Mouse (Mus musculus): ENCODE measurements around the gene Supt20. TPM values are rescaled to one million over a fixed set of nuclear protein-coding genes. Genes with fewer than 3 reads are reported as not detected.
A peak's percentile ranks its signal among the peaks of the same experiment; 100 is the strongest.
"Not testable (repeated sequence)": the region's sequence is repeated elsewhere in the genome, so short reads cannot be mapped to it uniquely, and the experiment has no call there.

Supt20 gene
- polyA plus RNA-seq, 1 experiment from 2014 or later, result 97.1 TPM

DNA sequence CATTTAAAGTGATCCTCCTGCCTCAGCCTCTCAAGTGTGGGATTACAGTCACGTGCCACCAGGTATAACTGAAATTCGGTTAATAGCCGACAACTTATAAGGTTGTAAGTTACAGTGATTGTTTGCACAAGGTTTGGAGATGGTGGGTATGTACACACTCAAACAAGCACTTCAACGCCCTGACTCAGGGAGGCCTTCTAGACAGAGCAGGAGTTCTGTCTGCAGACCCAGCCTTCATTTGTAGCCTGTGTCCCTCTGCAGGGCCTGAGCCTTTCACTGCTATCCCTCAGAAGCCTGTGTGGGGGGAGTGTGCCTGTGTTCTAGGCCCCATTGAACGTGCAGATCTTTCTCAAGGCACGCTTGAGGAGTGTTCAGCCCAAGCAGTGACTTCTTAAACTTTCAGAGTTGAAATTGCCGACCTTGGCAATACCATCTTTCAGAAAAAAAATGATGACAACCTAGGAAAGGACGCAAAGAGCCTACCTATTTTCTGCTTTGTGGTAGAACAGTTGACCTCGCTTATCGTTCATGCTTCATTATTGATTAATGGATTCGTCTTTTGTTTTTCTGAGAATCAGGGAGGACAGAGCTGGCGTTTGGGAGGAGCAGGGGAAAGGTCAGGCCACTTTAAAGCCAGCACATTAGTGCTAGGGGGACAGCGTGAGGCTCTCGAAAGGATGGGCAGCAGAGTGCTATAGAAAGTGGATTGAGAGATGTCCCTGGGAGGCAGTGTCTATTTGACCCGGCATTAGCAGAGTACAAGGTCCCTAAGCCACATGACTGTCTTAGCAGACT, 67.9 kb downstream of the Supt20 start:
- ATAC-seq (ENCODE audit: low read depth), result peak; percentile 36; the same call in 1 of the 2 replicates
- H3K36me3 ChIP-seq (ENCODE audit: control insufficient read depth, insufficient read depth, low read length), result no peaks in the 10 kb centered on the region
- WGBS, result 36% methylated on average over 15 of the region's 15 CpGs
- peaks cover 26% of the 10 kb centered on the region for H3K4me1 ChIP-seq (replicated peaks; ENCODE audit: control insufficient read depth, insufficient read depth, low read length)
- H3K4me3 ChIP-seq (ENCODE audit: low read length), result no peak overlapping the region
- H3K4me2 ChIP-seq (ENCODE audit: low read depth, low read length), result no peak overlapping the region
- no peaks in the 10 kb centered on the region for H3K27me3 ChIP-seq (ENCODE audit: control insufficient read depth, insufficient read depth, low read depth, low read length)
- no peaks in the 10 kb centered on the region for H3K9me3 ChIP-seq (ENCODE audit: control insufficient read depth, low read length)
- H3K27ac ChIP-seq (ENCODE audit: low read length), result peak overlapping the region; percentile 6; the same call in 1 of the 2 replicates
- H3K9ac ChIP-seq (ENCODE audit: low read length), result no peak overlapping the region

GRCm38 (mm10) chr3:54761258-54761657, 68.7 kb downstream of the Supt20 start:
- Histone ChIP-seq H3K36me3 (ENCODE audit: control insufficient read depth, insufficient read depth, low read length) (no peaks in the 10 kb centered on the region), H3K4me1 (replicated peaks; ENCODE audit: control insufficient read depth, insufficient read depth, low read length) (peaks cover 24% of the 10 kb centered on the region), H3K9ac (ENCODE audit: low read length) (no peak overlapping the region), H3K4me3 (ENCODE audit: low read length) (no peak overlapping the region), H3K27ac (ENCODE audit: low read length) (no peak overlapping the region), H3K4me2 (ENCODE audit: low read depth, low read length) (no peak overlapping the region), H3K9me3 (ENCODE audit: control insufficient read depth, low read length) (no peaks in the 10 kb centered on the region), H3K27me3 (ENCODE audit: control insufficient read depth, insufficient read depth, low read depth, low read length) (no peaks in the 10 kb centered on the region)
- 70% methylated on average over 1 of the region's 1 CpGs for WGBS
- peak; percentile 65 for ATAC-seq (ENCODE audit: low read depth)

- H3K4me1 ChIP-seq (replicated peaks; ENCODE audit: control insufficient read depth, insufficient read depth, low read length), result peaks cover 12% of the 10 kb centered on the region
- H3K9me3 ChIP-seq (ENCODE audit: control insufficient read depth, low read length), result no peaks in the 10 kb centered on the region
- no peaks in the 10 kb centered on the region for H3K27me3 ChIP-seq (ENCODE audit: control insufficient read depth, insufficient read depth, low read depth, low read length)
- H3K4me2 ChIP-seq (ENCODE audit: low read depth, low read length), result peak overlapping the region; percentile 42
- H3K36me3 ChIP-seq (ENCODE audit: control insufficient read depth, insufficient read depth, low read length), result no peaks in the 10 kb centered on the region
- H3K4me3 ChIP-seq (ENCODE audit: low read length), result peak overlapping the region; percentile 27
- 51% methylated on average over 18 of the region's 18 CpGs for WGBS
- no peak for ATAC-seq (ENCODE audit: low read depth)
- no peak overlapping the region for H3K27ac ChIP-seq (ENCODE audit: low read length)
- H3K9ac ChIP-seq (ENCODE audit: low read length), result no peak overlapping the region
These were observed 71.8 kb downstream of the Supt20 start for GRCm38 (mm10) chr3:54764418-54764817.

DNA sequence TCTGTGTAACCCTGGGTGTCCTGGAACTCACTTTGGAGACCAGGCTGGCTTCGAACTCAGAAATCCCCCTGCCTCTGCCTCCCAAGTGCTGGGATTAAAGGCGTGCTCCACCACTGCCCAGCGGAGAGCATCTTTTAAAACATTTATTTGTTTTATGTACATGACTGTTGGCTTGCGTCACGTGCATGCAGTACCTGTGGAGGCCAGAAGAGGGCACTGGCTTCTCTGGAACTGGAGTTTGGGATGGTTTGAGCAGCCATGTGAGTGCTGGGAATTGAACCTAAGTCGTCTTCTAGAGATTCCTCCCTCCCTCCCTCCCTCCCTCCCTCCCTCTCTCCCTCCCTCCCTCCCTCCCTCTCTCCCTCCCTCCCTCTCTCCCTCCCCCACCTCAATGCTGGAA, 72.9 kb downstream of the Supt20 start:
- H3K4me2 ChIP-seq (ENCODE audit: low read depth, low read length); H3K9ac ChIP-seq (ENCODE audit: low read length); H3K4me3 ChIP-seq (ENCODE audit: low read length); H3K36me3 ChIP-seq (ENCODE audit: control insufficient read depth, insufficient read depth, low read length); H3K27me3 ChIP-seq (ENCODE audit: control insufficient read depth, insufficient read depth, low read depth, low read length); ATAC-seq (ENCODE audit: low read depth); H3K9me3 ChIP-seq (ENCODE audit: control insufficient read depth, low read length); H3K27ac ChIP-seq (ENCODE audit: low read length): not testable (repeated sequence)
- 87% methylated on average over 6 of the region's 6 CpGs for WGBS
- peaks cover 10% of the 10 kb centered on the region for H3K4me1 ChIP-seq (replicated peaks; ENCODE audit: control insufficient read depth, insufficient read depth, low read length)

- peaks cover 5% of the 10 kb centered on the region for H3K4me1 ChIP-seq (replicated peaks; ENCODE audit: control insufficient read depth, insufficient read depth, low read length)
- no peaks in the 10 kb centered on the region for H3K36me3 ChIP-seq (ENCODE audit: control insufficient read depth, insufficient read depth, low read length)
- H3K9ac ChIP-seq (ENCODE audit: low read length), result no peak overlapping the region
- WGBS, result 54% methylated on average over 14 of the region's 14 CpGs
- no peak overlapping the region for H3K27ac ChIP-seq (ENCODE audit: low read length)
- H3K4me3 ChIP-seq (ENCODE audit: low read length), result no peak overlapping the region
- H3K4me2 ChIP-seq (ENCODE audit: low read depth, low read length), result no peak overlapping the region
- H3K9me3 ChIP-seq (ENCODE audit: control insufficient read depth, low read length), result no peaks in the 10 kb centered on the region
- ATAC-seq (ENCODE audit: low read depth), result no peak
- H3K27me3 ChIP-seq (ENCODE audit: control insufficient read depth, insufficient read depth, low read depth, low read length), result no peaks in the 10 kb centered on the region
These were observed 73.4 kb downstream of the Supt20 start for GRCm38 (mm10) chr3:54766034-54766433.

DNA sequence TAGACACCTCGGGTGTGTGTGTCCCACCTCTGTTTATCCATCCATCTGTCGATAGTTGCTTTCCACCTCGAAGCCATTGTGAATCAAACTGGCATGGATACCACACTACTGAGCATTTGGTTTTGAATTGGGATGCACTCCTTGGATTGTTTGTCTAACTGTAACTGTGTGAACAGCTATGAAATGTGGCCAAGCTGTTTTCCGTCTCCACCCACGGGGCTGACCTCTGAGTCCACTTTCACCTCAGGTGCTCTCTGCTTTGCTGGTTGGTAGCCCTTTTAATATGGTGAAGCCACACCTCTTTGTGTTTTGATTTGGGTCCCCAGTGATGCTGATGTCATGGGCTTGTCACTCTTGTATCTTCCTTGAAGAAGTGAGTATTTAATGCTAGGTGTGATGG, 74.2 kb downstream of the Supt20 start:
- no peak overlapping the region for H3K4me3 ChIP-seq (ENCODE audit: low read length)
- peaks cover 5% of the 10 kb centered on the region; the same call in 1 of the 2 replicates for H3K4me1 ChIP-seq (replicated peaks; ENCODE audit: control insufficient read depth, insufficient read depth, low read length)
- no peaks in the 10 kb centered on the region for H3K36me3 ChIP-seq (ENCODE audit: control insufficient read depth, insufficient read depth, low read length)
- no peak overlapping the region for H3K4me2 ChIP-seq (ENCODE audit: low read depth, low read length)
- H3K27ac ChIP-seq (ENCODE audit: low read length), result no peak overlapping the region
- H3K9ac ChIP-seq (ENCODE audit: low read length), result no peak overlapping the region
- no peaks in the 10 kb centered on the region for H3K27me3 ChIP-seq (ENCODE audit: control insufficient read depth, insufficient read depth, low read depth, low read length)
- ATAC-seq (ENCODE audit: low read depth), result no peak
- 72% methylated on average over 5 of the region's 5 CpGs for WGBS
- H3K9me3 ChIP-seq (ENCODE audit: control insufficient read depth, low read length), result no peaks in the 10 kb centered on the region

DNA sequence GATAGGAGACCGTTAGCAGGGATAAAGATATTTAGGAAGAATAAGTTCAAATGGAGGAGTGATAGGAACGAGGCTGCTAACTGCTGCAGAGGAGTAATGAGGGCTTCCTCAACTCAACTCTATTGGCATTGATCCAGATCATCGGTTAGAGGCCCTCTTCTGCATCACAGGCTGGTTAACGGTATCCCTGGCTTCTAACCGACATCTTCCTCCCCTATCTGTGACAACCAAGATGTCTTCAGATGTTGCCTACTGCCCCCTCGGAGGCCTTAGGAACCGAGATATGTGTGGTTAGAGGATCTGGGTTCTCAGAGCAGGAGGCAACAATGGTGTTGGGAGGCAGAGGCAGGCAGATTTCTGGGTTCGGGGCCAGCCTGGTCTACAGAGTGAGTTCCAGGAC, 76.0 kb downstream of the Supt20 start:
- Histone ChIP-seq H3K9me3 (ENCODE audit: control insufficient read depth, low read length) (peaks cover under 1% of the 10 kb centered on the region; the same call in 1 of the 2 replicates), H3K4me1 (replicated peaks; ENCODE audit: control insufficient read depth, insufficient read depth, low read length) (peaks cover 5% of the 10 kb centered on the region; the same call in 1 of the 2 replicates), H3K4me3 (ENCODE audit: low read length) (no peak overlapping the region), H3K36me3 (ENCODE audit: control insufficient read depth, insufficient read depth, low read length) (no peaks in the 10 kb centered on the region), H3K9ac (ENCODE audit: low read length) (no peak overlapping the region), H3K27ac (ENCODE audit: low read length) (no peak overlapping the region), H3K4me2 (ENCODE audit: low read depth, low read length) (no peak overlapping the region), H3K27me3 (ENCODE audit: control insufficient read depth, insufficient read depth, low read depth, low read length) (no peaks in the 10 kb centered on the region)
- 82% methylated on average over 8 of the region's 8 CpGs for WGBS
- no peak for ATAC-seq (ENCODE audit: low read depth)

- 0 out of 2 replicates have a peak, but pooled peaks cover 2% of the 10 kb centered on the region for H3K4me1 ChIP-seq (replicated peaks; ENCODE audit: control insufficient read depth, insufficient read depth, low read length)
- no peaks in the 10 kb centered on the region for H3K36me3 ChIP-seq (ENCODE audit: control insufficient read depth, insufficient read depth, low read length)
- ATAC-seq (ENCODE audit: low read depth), result peak; percentile 34; the same call in 1 of the 2 replicates
- H3K27ac ChIP-seq (ENCODE audit: low read length), result no peak overlapping the region
- no peak overlapping the region for H3K4me3 ChIP-seq (ENCODE audit: low read length)
- peaks cover 3% of the 10 kb centered on the region; the same call in 1 of the 2 replicates for H3K9me3 ChIP-seq (ENCODE audit: control insufficient read depth, low read length)
- H3K4me2 ChIP-seq (ENCODE audit: low read depth, low read length), result no peak overlapping the region
- WGBS, result 67% methylated on average over 17 of the region's 17 CpGs
- H3K27me3 ChIP-seq (ENCODE audit: control insufficient read depth, insufficient read depth, low read depth, low read length), result no peaks in the 10 kb centered on the region
- H3K9ac ChIP-seq (ENCODE audit: low read length), result no peak overlapping the region
These were observed 77.0 kb downstream of the Supt20 start for GRCm38 (mm10) chr3:54769349-54770275.

DNA sequence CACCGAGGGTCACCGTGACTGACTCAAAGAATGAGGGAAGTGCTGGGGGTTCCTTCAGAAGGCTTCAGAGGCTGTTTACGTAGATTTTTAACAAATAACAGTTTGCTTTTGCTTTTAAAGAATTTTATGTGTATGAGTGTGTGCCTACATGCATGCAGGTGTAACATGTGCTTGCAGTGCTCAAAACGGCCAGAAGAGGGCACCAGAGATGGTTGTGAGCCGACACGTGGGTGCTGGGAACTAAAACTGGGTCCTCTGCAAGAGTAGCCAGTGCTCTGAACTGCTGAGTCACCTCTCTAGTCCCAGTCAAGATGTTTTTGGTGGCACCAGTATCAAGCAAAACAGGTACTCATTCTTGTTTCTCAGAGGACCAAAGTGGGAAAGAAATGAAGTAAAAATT, 81.0 kb downstream of the Supt20 start:
- Histone ChIP-seq H3K27me3 (ENCODE audit: control insufficient read depth, insufficient read depth, low read depth, low read length) (no peaks in the 10 kb centered on the region), H3K4me1 (replicated peaks; ENCODE audit: control insufficient read depth, insufficient read depth, low read length) (0 out of 2 replicates have a peak, but pooled peaks cover 2% of the 10 kb centered on the region), H3K9ac (ENCODE audit: low read length) (no peak overlapping the region), H3K4me3 (ENCODE audit: low read length) (no peak overlapping the region), H3K4me2 (ENCODE audit: low read depth, low read length) (no peak overlapping the region), H3K9me3 (ENCODE audit: control insufficient read depth, low read length) (peaks cover 3% of the 10 kb centered on the region; the same call in 1 of the 2 replicates), H3K27ac (ENCODE audit: low read length) (no peak overlapping the region), H3K36me3 (ENCODE audit: control insufficient read depth, insufficient read depth, low read length) (no peaks in the 10 kb centered on the region)
- ATAC-seq (ENCODE audit: low read depth), result no peak
- WGBS, result 83% methylated on average over 6 of the region's 6 CpGs

Measured in lung, embryonic 16.5 days (tissue).